Mouse (Mus musculus): ENCODE measurements around the gene Pde6h. TPM values are rescaled to one million over a fixed set of nuclear protein-coding genes. Genes with fewer than 3 reads are reported as not detected.

Gene Pde6h
- polyA plus RNA-seq, 1 experiment from 2014 or later, result 0.44 TPM

GRCm38 (mm10) chr6:136982581-136982980 is 58.9 kb downstream of the Pde6h start:
- H3K36me3 ChIP-seq (ENCODE audit: control insufficient read depth, insufficient read depth), result no peaks in the 10 kb centered on the region
- WGBS, result 46% methylated on average over 6 of the region's 6 CpGs
- H3K4me1 ChIP-seq (replicated peaks; ENCODE audit: control insufficient read depth, insufficient read depth, low read length), result no peaks in the 10 kb centered on the region; the same call in 1 of the 2 replicates
- TF ChIP-seq CTCF (IDR thresholded peaks at IDR 0.05; ENCODE audit: low read depth), result no peak
- no peak overlapping the region for H3K4me3 ChIP-seq (ENCODE audit: low read depth, low read length)
- H3K27me3 ChIP-seq (replicated peaks; ENCODE audit: control insufficient read depth, insufficient read depth, low read length), result no peaks in the 10 kb centered on the region
- peak; percentile 71 for ATAC-seq
- no peak overlapping the region for H3K9ac ChIP-seq (ENCODE audit: low read depth, low read length)
- H3K4me2 ChIP-seq (replicated peaks; ENCODE audit: low read depth), result no peak overlapping the region
- H3K27ac ChIP-seq (ENCODE audit: low read depth, low read length), result no peak overlapping the region
- no peaks in the 10 kb centered on the region for H3K9me3 ChIP-seq (ENCODE audit: control insufficient read depth)

GRCm38 (mm10) chr6:136983201-136983600 is 59.6 kb downstream of the Pde6h start:
- Histone ChIP-seq H3K9me3 (ENCODE audit: control insufficient read depth) (no peaks in the 10 kb centered on the region), H3K36me3 (ENCODE audit: control insufficient read depth, insufficient read depth) (no peaks in the 10 kb centered on the region), H3K9ac (ENCODE audit: low read depth, low read length) (no peak overlapping the region), H3K4me1 (replicated peaks; ENCODE audit: control insufficient read depth, insufficient read depth, low read length) (no peaks in the 10 kb centered on the region; the same call in 1 of the 2 replicates), H3K4me3 (ENCODE audit: low read depth, low read length) (no peak overlapping the region), H3K27ac (ENCODE audit: low read depth, low read length) (no peak overlapping the region), H3K27me3 (replicated peaks; ENCODE audit: control insufficient read depth, insufficient read depth, low read length) (no peaks in the 10 kb centered on the region), H3K4me2 (replicated peaks; ENCODE audit: low read depth) (no peak overlapping the region)
- 78% methylated on average over 7 of the region's 7 CpGs for WGBS
- no peak for ATAC-seq
- no peak for TF ChIP-seq CTCF (IDR thresholded peaks at IDR 0.05; ENCODE audit: low read depth)

- no peak for ATAC-seq
- Histone ChIP-seq H3K4me2 (replicated peaks; ENCODE audit: low read depth) (no peak overlapping the region), H3K9ac (ENCODE audit: low read depth, low read length) (no peak overlapping the region), H3K27me3 (replicated peaks; ENCODE audit: control insufficient read depth, insufficient read depth, low read length) (no peaks in the 10 kb centered on the region), H3K9me3 (ENCODE audit: control insufficient read depth) (no peaks in the 10 kb centered on the region), H3K4me3 (ENCODE audit: low read depth, low read length) (no peak overlapping the region), H3K4me1 (replicated peaks; ENCODE audit: control insufficient read depth, insufficient read depth, low read length) (peaks cover 5% of the 10 kb centered on the region; the same call in 1 of the 2 replicates), H3K36me3 (ENCODE audit: control insufficient read depth, insufficient read depth) (no peaks in the 10 kb centered on the region), H3K27ac (ENCODE audit: low read depth, low read length) (no peak overlapping the region)
- TF ChIP-seq CTCF (IDR thresholded peaks at IDR 0.05; ENCODE audit: low read depth), result no peak
- 40% methylated on average over 13 of the region's 13 CpGs for WGBS
These were observed 62.4 kb downstream of the Pde6h start for GRCm38 (mm10) chr6:136986019-136986418.

GRCm38 (mm10) chr6:136986718-136987117 is 63.1 kb downstream of the Pde6h start:
- Histone ChIP-seq H3K9ac (ENCODE audit: low read depth, low read length) (no peak overlapping the region), H3K4me2 (replicated peaks; ENCODE audit: low read depth) (no peak overlapping the region), H3K36me3 (ENCODE audit: control insufficient read depth, insufficient read depth) (no peaks in the 10 kb centered on the region), H3K4me1 (replicated peaks; ENCODE audit: control insufficient read depth, insufficient read depth, low read length) (peaks cover 5% of the 10 kb centered on the region; the same call in 1 of the 2 replicates), H3K4me3 (ENCODE audit: low read depth, low read length) (no peak overlapping the region), H3K9me3 (ENCODE audit: control insufficient read depth) (no peaks in the 10 kb centered on the region), H3K27ac (ENCODE audit: low read depth, low read length) (no peak overlapping the region), H3K27me3 (replicated peaks; ENCODE audit: control insufficient read depth, insufficient read depth, low read length) (no peaks in the 10 kb centered on the region)
- ATAC-seq, result no peak
- TF ChIP-seq CTCF (IDR thresholded peaks at IDR 0.05; ENCODE audit: low read depth), result no peak
- WGBS, result 56% methylated on average over 11 of the region's 11 CpGs

- Histone ChIP-seq H3K27me3 (replicated peaks; ENCODE audit: control insufficient read depth, insufficient read depth, low read length) (no peaks in the 10 kb centered on the region), H3K4me2 (replicated peaks; ENCODE audit: low read depth) (no peak overlapping the region), H3K9ac (ENCODE audit: low read depth, low read length) (no peak overlapping the region), H3K4me1 (replicated peaks; ENCODE audit: control insufficient read depth, insufficient read depth, low read length) (0 out of 2 replicates have a peak, but pooled peaks cover 5% of the 10 kb centered on the region), H3K4me3 (ENCODE audit: low read depth, low read length) (no peak overlapping the region), H3K9me3 (ENCODE audit: control insufficient read depth) (no peaks in the 10 kb centered on the region), H3K27ac (ENCODE audit: low read depth, low read length) (no peak overlapping the region), H3K36me3 (ENCODE audit: control insufficient read depth, insufficient read depth) (no peaks in the 10 kb centered on the region)
- no peak for TF ChIP-seq CTCF (IDR thresholded peaks at IDR 0.05; ENCODE audit: low read depth)
- WGBS, result 90% methylated on average over 7 of the region's 7 CpGs
- no peak for ATAC-seq
These were observed 65.0 kb downstream of the Pde6h start for GRCm38 (mm10) chr6:136988536-136989060.

GRCm38 (mm10) chr6:136989824-136990497 is 66.3 kb downstream of the Pde6h start:
- ATAC-seq, result peak; percentile 58
- H3K4me2 ChIP-seq (replicated peaks; ENCODE audit: low read depth), result peak overlapping the region; percentile 39
- H3K27me3 ChIP-seq (replicated peaks; ENCODE audit: control insufficient read depth, insufficient read depth, low read length), result no peaks in the 10 kb centered on the region
- H3K4me3 ChIP-seq (ENCODE audit: low read depth, low read length), result no peak overlapping the region
- 25% methylated on average over 11 of the region's 11 CpGs for WGBS
- no peak overlapping the region for H3K9ac ChIP-seq (ENCODE audit: low read depth, low read length)
- 0 out of 2 replicates have a peak, but pooled peaks cover 5% of the 10 kb centered on the region for H3K4me1 ChIP-seq (replicated peaks; ENCODE audit: control insufficient read depth, insufficient read depth, low read length)
- H3K9me3 ChIP-seq (ENCODE audit: control insufficient read depth), result no peaks in the 10 kb centered on the region
- H3K27ac ChIP-seq (ENCODE audit: low read depth, low read length), result no peak overlapping the region
- H3K36me3 ChIP-seq (ENCODE audit: control insufficient read depth, insufficient read depth), result no peaks in the 10 kb centered on the region
- TF ChIP-seq CTCF (IDR thresholded peaks at IDR 0.05; ENCODE audit: low read depth), result no peak
